Mouse (Mus musculus) liver, embryonic 14.5 days (tissue): ENCODE results near the gene Nrxn3.

Source experiments
- CTCF ChIP-seq: IDR thresholded peaks from 2 replicates; pipeline ENCODE4 v1.5.1; 2016; ENCODE audit warnings: antibody characterized with exemption, low read depth, control low read depth
- EP300 ChIP-seq: IDR thresholded peaks from 2 replicates; pipeline ENCODE4 v1.6.1; 2016; ENCODE audit warnings: antibody characterized with exemption, low read depth

DNA sequence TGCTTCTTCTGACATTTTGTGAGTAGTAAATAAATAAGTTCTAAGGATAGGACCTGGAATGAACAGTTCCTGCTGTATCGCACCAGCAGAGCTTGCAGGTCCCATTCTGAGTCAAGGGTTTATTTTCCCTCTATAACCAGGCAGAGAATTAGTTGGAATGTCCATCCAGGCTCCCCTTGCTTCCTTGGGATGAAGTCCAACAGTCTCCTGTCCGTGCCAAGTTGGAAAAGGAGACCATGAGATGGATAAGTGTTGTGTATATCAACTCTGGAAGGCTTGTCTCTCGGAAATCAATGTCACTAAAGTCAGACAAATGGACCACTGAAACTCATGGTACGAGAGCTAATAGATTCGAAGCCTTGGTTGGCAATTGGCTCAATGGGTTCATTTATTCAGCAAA, 1087.5 kb downstream of the Nrxn3 start:
- TF ChIP-seq EP300 (no peak), CTCF (no peak)
